Mouse (Mus musculus) retina, postnatal 1 day (tissue): ENCODE results near the gene Ipo9.

Experiments
- DNase-seq: peaks from one replicate; pipeline ENCODE4 v3.0.0-alpha.2; 2012

The Ipo9 gene

DNA sequence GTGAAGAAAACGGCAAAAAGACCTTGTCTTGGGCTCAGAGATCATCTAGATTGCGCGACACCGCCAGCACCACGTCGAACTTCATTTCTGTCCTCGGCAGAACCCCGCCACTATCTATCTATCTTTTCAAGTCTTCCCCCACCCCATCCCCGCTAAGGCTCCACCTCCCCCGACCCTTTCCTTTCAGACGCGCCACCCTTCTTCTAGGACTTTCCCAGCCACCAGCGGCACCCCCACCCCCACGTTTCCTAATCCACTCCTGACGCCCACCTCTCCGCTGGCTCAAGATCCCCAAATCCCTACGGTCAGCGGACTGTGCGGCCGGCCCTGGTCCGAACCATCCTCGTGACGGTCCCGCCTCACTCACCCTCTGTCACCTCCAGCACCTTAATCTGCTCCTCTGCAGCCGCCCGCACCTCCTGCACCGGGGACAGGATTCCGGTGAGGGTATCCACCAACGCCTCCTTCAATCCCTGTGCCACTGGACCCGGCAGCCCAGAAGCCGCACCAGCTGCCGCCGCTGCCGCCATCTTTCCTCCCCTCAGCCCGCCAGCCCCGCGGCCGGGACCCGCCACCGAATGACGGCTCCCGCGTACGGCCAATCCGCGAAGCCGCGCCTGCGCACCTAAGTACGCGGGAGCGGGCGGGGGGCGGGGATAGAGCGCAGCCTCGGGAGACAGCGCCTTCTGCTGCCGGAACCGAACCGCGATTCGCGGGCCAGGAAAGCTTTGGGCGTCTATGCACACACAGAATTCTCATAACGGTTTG lies at the start of gene Ipo9:
TSS of gene Ipo9 (minus strand) at position 599 of the 768 bp plus-strand sequence.
- peak; percentile 96 for DNase-seq

DNA sequence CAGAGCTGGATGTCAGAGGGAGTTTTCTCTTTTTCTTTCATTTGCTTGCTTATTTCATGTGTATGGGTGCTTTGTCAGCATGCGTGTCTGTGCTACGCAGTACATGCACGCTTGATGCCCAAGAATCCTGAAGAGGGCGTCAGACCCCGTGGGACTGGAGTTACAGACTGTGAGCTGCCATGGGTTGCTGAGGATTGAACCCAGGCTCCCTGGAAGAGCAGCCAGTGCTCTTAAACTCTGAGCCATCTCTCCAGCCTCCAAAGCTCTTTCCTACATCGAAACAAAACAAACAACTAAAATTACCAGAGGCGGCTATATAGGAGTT lies 45.2 kb upstream of the Ipo9 start:
- DNase-seq, result no peak

DNA sequence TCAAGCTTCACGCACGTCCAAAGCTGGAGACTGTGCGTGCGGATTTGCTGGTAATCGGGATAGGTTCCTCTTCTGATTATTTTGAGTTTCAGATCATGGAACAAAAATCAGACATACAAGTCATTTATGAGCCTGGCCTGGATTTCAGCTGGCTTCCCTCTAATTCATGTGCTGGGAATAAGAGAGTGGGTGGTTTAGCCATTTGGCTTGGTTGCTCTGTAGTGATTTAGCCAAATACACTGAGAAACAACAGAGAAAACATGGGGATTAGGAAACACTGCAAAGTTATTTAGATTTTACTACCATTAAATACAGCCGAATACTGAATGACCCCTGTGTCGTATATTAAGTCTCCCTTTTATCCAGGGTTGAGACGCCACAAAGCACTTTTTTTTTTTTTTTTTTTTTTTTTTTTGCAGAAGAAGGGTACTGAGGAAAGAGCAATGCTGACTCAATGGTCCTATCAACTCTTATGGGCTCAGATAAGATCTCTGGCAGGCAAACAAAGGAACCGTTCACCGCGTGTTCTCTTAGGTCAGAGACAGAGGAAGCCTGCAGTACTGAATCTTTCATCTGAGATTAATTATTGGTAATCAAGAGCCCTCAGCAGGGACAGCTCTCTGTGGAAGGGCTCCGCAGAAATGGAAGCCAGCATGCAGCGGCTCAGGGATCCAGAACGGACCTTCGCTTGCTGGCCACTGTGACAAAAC lies 44.7 kb upstream of the Ipo9 start:
- DNase-seq, result no peak

DNA sequence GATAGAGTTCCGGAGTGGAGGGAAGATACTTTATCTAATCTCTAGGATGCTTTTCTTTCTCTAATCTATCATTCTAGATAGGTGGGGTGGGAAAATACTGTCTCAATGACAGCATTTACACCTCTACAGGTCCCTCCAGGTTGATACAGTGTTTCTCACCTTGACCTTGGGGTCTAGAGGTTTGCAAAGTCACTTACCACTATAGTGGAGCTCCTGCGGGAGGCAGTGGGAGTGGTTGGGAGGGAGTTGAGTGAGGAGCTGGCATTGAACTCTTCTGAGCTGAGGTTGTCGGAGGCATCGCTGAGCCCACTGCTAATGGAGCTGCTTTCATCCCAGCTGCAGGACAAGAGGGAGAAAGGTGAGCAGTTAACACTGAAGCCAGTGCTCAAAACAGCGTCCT lies 42.2 kb upstream of the Ipo9 start:
- no peak for DNase-seq

DNA sequence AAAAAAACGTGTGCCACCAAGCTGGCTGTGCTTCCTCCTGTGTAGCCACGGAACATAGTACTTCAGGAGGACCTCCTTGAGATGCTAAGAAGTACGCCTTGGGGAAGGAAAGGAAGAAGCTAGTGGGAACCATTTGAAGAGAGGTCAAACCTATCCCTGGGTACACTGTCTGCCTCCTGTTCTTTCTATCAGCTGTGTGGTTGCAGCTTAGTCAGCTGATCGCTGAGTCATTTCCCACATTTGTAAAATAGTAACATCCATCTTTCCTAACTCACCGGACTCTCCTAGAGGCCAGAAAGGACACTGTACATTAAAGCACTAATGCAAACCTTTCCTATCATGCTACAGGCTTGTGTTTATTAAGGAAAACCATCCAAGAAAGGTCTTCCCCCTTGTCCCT lies 41.4 kb upstream of the Ipo9 start:
- DNase-seq, result no peak

DNA sequence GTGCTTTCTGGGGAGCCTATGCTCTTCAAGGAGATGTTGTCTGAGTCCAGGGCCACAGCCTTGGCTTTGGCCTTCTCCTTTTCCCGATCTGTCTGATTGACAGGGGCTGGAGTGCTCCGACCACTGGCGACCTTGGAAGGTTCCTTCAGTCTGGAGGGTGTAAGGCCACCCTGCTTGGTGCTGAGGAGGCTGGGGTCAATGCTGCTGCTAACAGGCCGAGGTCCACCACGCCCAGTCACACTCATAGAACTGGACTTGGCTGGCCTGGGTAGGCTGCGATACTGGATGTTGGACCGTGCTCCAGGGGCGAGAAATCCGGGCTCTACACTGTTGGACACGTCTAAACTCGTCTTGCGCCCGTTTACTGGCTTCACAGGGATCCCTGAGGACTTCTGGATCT lies 40.2 kb upstream of the Ipo9 start:
- no peak for DNase-seq

DNA sequence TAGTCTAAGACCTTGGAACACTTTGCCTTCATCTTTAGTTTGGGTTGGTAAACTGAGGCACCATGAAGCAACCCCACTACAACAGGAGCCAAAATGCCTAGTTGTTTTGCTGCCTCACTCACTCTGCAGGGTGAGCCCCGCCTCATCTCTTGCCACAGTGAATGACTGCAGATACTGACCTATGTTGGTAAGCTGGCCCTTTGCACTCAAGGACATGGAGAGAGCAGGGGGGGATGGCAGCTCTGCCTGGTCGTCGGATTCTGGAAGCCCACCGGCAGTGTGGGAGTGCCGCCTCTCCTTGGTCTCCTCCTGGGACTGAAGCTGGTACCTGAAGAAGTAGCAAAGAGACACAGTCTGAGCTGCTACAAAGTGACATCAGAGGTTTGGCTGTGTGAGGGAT lies 37.2 kb upstream of the Ipo9 start:
- DNase-seq, result no peak

DNA sequence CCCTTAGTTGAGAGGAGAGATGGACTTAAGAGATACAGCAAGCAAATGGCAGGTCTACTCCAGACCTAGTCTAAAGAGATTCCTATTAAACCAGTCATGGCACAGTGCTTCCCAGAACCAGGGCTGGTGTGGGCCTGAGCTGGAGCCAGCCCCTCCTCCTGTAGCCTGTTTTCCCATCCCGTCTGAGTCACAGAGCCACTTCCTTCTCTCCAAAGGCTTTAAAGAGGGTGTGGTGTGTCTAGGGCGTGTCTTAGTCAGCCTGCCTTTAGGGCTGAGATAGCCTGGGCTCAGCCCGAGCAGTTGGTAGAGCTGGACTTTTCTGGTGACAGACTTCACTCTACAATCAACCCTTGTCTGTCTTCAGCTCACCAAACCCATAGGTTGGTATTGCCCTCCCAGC lies 36.6 kb upstream of the Ipo9 start:
- DNase-seq, result no peak

DNA sequence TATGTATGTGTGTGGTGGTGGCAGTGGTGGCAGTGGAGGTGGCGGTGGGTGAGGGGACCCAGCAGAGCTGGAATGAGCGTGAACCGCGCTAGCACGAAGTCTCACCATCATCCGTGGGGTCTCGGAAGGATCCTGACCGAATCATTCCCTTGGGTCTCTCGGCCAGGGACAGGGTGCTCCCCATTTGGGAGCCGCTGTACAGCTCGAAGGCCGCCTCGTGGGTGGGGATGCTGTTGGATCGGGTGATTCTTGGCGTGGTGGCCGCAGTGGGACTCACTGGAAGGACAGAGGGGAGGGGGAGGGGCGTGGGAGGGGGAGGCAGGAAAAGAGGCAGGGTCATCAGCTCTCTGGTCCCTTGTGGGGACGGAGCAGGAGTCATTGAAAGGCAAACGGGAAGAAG lies 35.4 kb upstream of the Ipo9 start:
- no peak for DNase-seq

DNA sequence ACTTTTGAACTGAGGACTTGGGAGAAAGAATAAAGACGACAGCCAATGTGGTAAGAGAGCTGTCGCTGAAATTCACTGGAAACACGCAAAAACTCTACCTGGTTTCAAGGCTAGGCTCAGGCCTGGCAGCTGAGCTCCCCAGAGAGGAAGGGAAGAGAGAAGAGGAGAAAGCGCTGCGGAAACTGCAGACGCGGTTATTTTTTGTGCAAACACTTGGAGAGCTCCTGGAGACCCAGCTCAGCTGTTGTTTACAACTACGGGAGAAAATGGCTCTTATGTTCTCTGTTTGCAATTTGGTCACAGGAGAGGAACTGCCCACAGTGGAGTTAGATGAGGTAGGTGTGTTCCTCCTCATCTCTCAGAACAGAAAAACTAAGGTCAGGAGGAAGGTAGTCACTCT lies 32.4 kb upstream of the Ipo9 start:
- no peak for DNase-seq

DNA sequence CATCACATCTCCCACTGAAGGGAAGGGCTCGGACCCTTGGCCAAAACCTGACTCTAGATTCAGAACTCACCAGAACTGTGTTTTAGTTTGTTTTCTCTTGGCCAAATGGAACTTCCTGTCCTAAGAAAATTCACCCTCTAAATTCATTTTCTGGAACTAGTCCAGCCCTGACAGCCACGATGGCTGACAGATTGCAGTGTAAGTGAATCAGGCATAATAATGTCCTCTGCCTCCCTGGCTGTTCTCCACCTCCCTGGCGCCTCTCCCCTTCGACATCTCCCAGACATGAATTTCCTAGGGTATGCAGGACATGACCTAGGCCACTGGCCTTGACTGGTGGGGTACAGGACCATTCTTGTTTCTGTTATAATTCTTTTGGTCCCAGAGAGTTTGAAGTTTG lies 32.0 kb upstream of the Ipo9 start:
- no peak for DNase-seq

DNA sequence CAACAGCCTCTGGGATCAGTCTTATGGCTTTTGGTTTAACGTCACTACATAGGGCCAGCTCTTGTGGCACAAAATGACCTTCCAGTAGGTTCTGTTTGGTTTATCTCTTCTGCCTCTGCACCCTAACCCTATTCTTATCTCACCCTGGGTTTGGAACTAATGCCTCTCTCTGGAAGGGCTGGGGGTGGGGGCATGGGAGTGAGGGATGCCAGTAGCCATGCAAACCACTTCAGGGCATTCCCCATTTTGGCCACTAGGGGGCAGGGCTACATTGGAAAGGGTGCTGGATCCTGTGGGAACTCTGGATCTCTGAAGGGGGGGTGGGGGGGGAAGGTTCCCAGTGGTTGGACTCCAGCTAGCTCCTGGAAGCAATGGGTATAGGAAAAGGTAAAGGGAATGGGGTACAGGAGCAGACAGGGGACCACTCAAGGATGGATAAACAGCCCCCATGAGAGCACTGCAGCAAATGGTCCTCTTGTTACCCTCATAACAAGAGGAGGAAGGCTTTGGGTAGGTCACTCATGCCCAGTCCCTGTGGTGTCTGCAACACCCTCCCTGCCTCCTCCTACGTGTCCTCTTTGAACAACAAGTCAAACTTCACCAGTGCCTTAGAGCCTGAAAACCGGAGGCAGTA lies 30.9 kb upstream of the Ipo9 start:
- peak; percentile 83 for DNase-seq

DNA sequence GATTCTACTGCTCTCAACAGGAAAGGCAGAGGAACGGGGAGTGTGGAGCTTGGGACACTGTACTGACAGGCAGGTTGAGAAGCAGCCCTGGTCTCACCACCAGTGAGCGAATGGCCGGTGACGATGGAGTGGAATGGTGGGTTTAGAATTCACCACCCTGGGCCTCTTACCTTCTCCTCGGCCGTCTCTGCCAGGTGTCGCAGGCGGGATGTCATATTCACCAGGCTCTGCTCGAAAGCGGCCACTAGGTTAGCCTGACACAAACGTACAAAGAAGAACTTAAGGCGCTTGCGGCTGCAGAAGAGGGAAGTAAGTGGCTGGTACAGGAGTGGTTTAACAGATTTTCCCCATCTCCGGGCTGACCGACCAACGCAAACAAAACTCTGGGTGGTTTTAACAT lies 30.2 kb upstream of the Ipo9 start:
- no peak for DNase-seq

DNA sequence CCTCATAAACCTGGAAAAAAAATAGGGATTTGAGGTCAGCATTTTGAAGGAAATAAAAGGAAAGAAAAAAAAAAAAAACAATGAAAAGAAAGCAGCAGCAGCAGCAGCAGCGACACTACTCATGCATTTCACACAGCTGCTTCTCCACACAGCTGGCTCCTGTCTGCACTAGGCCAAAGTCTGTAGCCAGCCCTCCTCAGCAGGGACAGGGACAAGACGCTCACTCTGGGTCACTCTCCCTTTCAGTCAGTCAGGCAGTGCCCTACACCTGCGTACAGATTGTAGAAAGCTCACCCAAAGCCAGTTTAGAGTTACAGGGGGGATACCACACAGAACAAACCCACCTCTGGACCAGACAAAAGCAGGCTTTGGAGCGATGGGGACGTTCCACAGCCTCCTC lies 27.6 kb upstream of the Ipo9 start:
- DNase-seq, result no peak

DNA sequence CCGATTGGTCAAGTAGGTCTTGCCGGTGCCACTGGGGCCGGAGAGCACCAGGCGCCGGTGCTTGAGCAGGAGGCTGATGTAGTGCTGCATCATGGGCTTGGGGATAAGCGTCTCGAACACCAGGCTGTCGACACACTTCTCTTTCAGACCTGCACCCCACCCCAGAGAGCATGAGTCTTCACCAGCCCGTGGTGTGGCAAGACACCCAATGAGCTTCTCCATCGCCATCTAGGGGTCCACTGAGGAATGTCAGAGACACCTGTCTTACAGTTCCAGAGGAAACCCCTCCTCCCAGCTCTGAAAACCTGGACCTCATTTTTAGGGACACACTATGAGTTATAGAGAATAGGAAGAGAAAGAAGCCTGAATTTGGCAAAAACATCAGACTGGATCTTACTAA lies 22.0 kb upstream of the Ipo9 start:
- peak; percentile 63 for DNase-seq

DNA sequence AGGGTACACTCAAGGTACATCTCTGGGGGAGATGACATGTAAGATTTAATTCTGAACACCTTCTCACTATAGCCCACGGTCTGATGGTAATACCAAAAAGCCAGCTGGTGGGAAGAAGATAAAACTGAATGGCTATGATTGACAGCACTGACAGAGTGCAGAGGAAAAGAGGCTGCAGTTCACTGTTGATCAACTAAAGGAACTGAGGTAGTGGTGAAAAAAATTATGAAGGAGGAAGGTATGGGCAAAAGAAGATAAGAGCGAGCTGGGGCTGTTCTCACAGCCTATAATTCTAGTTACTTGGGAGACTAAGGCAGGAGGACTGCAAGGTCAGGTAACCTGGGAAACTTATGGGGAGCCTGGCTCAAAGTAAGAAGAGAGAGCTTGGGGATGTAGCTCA lies 21.1 kb upstream of the Ipo9 start:
- no peak for DNase-seq

DNA sequence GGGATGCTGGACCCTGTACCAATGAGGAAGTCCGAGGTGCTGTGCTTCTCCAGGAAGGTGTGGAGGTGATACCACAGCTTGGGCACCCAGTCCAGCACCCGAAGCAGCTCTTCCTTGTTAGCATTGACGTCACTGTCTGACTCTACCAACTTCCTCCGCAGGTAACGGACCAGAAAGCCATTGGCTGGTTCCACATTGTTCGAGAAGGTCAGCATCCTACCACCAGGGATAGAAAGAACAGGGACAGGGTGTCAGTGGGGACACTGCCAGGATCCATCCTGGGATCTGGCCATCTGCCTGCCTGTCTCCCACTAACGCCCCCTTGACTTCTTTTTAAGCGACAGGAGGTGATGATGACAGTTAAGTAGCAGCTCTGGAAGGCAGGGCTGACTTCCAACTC lies 19.6 kb upstream of the Ipo9 start:
- no peak for DNase-seq

DNA sequence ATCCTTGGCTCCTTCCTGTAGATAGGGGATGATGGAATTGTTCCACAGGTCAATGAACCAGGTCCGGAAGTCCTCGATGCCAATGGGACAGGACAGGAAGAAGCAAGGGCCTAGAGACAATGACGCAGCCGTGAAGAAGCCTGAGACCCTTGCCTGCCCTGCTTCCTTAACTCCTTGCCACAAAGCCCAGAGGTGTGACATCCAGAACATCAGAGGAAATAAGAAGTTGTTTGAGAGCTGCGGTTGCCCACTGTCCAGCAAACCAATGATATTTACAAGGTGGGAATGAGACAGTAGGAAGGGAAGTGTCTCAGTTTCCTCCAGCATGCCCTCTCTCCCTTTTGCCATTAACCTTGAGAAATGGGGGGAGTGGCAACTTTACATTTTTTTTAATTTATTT lies 18.6 kb upstream of the Ipo9 start:
- no peak for DNase-seq

DNA sequence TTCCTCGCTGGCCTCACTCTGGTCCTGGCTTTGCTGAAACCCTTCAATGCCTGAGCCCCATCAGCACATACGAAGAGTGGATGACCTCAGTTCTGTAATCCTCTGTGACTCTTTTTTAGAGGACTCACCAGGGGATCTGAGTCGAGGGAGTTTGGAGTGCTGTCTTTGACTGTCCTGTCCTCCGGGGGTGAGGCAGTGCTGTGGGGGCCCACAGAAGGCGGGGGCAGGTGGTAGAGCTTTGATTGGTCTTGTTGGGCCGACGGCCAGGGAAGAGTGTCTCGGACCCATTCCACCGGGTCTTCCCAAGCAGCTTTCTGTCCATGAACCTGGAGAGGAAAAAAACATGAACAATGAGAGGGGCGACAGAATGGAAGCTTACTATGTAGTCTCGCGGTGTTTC lies 13.2 kb upstream of the Ipo9 start:
- no peak for DNase-seq

DNA sequence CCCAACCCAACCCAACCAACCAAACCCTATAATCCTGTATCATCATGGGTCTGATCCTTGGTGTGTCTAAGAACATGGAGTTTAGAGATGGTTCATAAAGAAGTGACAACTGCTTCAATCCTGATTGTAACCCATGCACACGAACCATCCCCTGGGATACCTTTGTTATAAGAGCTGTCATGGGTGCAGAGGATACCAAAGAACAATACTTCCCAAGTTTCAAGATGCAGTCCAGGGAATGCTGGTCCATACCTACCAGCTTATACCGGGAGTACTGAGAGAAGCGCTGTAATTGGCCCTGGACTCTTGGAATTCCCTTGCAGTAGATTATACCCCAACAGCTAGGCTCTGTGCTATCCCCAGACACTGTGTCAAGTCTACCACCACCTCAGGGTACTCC lies 11.6 kb upstream of the Ipo9 start:
- DNase-seq, result no peak

DNA sequence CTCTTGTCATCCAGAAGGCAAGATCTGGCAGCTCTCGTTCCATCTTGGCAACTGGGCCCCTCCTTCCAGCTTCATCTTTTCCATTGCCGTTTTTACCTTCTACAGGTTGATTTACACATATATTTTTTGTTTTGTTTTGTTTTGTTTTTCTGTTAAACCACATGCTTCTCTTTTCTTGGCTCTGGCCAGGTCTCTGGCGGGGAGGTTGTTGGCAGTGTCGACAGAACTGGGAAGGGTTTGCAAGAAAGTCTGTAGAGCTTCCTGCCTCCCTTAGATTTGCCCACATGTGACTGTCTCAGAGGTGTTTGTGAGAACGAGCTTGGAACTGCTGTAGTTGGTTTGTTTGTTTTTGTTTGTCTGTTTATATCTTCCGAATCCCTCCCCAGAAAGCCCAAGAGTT lies 10.7 kb upstream of the Ipo9 start:
- no peak for DNase-seq

DNA sequence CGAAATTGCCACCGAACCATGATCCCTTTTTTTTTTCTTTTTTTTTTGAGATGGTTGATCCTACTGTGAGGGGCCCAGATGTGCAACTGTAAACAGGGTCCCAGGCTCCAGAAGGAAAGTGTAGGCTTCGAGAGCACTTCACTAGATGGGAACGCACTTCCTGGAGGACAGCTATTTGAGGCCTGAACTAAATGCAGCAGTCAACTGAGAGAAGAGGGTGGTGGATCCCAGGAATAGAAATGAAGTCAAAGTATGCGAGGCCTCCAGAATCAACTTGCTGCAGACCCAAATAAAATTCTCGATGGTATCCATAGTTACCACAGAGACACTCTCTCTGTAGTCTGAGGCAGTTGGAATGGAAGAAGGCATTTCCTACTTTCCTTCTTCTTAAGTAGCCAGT lies 8.5 kb upstream of the Ipo9 start:
- no peak for DNase-seq

DNA sequence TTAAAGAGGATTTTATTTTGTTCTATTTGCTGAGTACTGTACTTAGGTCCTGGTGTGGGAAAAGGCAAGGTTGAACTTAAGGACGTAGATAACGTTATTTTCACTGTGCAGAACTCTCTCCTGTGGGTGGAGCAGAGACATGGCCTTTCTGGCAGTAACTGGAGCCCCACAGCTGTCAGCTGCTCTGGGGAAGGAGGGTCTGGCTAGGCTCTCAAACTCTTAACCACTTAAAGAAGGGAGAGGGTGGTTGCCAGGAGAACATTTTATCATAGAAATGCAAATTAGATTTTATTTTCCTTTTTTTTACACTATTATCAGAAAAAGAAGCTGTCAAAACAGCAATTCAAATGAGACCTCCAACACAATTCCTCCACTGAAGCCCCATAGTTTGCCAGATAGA lies 5.5 kb upstream of the Ipo9 start:
- no peak for DNase-seq

DNA sequence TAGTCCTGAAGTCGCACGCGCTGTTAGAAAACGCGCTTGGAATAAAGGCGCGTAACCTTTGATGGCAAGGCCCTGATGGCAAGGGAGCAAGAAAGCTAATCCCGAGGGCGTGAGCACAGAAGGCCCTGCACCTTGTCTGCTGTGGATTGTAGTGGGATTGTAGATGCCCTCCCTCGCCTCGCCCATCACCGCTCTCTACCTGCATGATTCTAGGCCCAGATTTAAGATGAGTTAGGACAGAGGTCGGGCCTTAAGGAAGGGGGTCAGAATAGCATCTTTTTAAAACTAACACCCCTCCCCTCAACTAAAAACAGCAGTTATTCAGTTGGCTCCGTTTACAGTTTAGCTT lies 344 bp upstream of the Ipo9 start:
- DNase-seq, result no peak

DNA sequence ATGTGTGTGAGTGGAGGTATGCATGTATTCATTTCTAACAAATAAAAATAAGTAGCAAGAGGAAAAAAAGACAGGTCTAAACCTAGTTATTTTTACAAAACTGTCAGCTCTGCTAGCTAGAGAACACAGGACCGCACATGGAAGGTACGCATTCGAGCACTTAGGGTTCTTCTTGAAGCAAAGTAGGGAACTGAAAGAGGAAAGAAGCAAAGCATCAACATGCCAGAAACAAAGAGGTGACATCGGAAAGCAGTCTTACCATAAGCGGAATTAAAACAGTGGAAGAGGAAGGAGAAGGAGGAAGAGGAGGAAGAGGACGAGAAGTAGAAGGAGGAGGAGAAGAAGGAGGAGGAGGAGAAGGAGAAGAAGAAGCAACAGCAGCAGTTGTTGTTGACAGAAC lies 2.9 kb downstream of the Ipo9 start:
- no peak for DNase-seq
